Mouse (Mus musculus) left cerebral cortex, adult 2 months (tissue): ENCODE data around the gene Pabpn1. TPM values are rescaled to one million over a fixed set of nuclear protein-coding genes. Genes with fewer than 3 reads are reported as not detected.

ENCODE experiments used
- DNase-seq, 2 experiments: peaks; one replicate each; pipeline ENCODE4 v3.0.0; 2021 to 2022; ENCODE audit warnings: low spot score in 2 of 2, mixed read lengths in 1 of 2; ENCODE audit errors: extremely low spot score in 1 of 2
- H3K27ac ChIP-seq: fragments of 200-600 bp; 2 replicates; pipeline ENCODE4 v1.8.1; 2022
- H3K4me3 ChIP-seq: fragments of 200-600 bp; 2 replicates; pipeline ENCODE4 v1.8.1; 2022
- CTCF ChIP-seq: fragments of 200-600 bp; IDR thresholded peaks from 2 replicates; pipeline ENCODE4 v1.8.1; 2022; ENCODE audit warnings: antibody characterized with exemption, mild to moderate bottlenecking, moderate library complexity
- intact Hi-C: fragments of 180-260 bp; cut with DNase I; formaldehyde crosslinking; loops from one replicate; pipeline ENCODE4 v1.15.1; 2025
- total RNA-seq, 2 experiments: library from RNA; stranded (reverse); gene quantifications; 2 replicates each; pipeline ENCODE4 v1.2.3; 2021

The Pabpn1 gene
- total RNA-seq, 2 experiments from 2014 or later = 247 to 267 TPM

- DNase-seq = peak in 1 of 2 experiments; percentile 57
- no peak for TF ChIP-seq CTCF
- H3K4me3 ChIP-seq = peak overlapping the region; percentile 96
- H3K27ac ChIP-seq = peak overlapping the region; percentile 98
- intact Hi-C loops = loop anchor here (1.0 to 5.0 kb wide), 2 partner anchors 120 to 198 kb away; partner anchors contain the start of genes Thtpa and Zfhx2
These were observed 2.2 kb downstream of the Pabpn1 start for GRCm38 (mm10) chr14:54894296-54895151.

- H3K4me3 ChIP-seq = no peak overlapping the region
- intact Hi-C loops = loop anchor here (5.0 kb wide), 1 partner anchor 195 kb away; the partner anchor contains the start of genes Thtpa and Zfhx2
- no peak overlapping the region for H3K27ac ChIP-seq
- DNase-seq = no peak
- TF ChIP-seq CTCF = no peak
These were observed 5.1 kb downstream of the Pabpn1 start for GRCm38 (mm10) chr14:54897445-54897844.

DNA sequence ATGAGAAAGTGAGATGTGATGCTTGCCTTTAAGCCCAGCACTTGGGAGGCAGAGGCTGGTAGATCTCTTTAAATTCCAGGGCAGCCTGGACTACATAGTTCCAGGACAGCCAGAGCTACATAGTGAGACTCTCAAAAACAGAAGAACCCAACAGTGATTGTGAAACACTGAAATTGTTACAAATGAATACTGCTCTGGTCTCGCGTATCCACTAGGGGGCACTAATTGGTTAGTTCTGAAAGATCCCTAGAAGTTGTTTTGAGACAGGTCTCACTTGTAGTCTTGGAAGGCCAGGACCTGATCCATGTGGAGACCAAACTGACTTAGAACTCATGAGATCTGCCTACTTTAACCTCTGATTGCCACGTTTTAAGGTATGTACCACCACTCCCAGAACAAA, 8.1 kb downstream of the Pabpn1 start:
- no peak overlapping the region for H3K27ac ChIP-seq
- peak; percentile 88 for TF ChIP-seq CTCF
- intact Hi-C loops = loop anchor here (1.0 to 2.0 kb wide), 2 partner anchors 39 to 114 kb away; partner anchors contain the start of gene Ngdn
- H3K4me3 ChIP-seq = no peak overlapping the region
- peak; percentile 52 to 69 for DNase-seq

DNA sequence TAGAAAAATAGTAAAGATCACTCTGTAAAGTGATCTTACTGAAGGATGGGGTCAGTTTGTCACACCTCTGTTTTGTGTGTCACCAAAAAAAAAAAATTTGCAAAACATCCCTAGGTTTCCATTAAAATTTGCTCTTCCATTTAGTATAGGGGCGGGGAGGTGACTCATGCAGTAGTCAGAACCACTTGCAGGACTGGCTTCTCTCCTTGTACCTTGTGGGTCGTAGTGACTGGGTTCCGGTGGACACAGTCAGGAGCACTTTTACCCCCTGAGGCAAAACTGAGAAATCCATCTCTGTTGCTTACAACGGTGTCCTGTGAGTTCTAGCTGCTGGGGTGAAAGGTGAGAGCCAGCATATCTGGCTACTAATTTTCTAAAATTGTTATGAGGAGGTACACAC, 11.3 kb downstream of the Pabpn1 start:
- intact Hi-C loops = no loop called here
- Histone ChIP-seq H3K4me3 (no peak overlapping the region), H3K27ac (no peak overlapping the region)
- DNase-seq = no peak
- TF ChIP-seq CTCF = no peak

GRCm38 (mm10) chr14:54908682-54909081, 16.4 kb downstream of the Pabpn1 start:
- H3K27ac ChIP-seq = peak overlapping the region; percentile 50; the same call in 1 of the 2 replicates
- intact Hi-C loops = no loop called here
- TF ChIP-seq CTCF = no peak
- no peak for DNase-seq
- H3K4me3 ChIP-seq = no peak overlapping the region

GRCm38 (mm10) chr14:54912109-54912850, 20.0 kb downstream of the Pabpn1 start:
- Histone ChIP-seq H3K27ac (peak overlapping the region; percentile 99), H3K4me3 (peak overlapping the region; percentile 99)
- peak; percentile 34 to 35 for DNase-seq
- TF ChIP-seq CTCF = no peak
- intact Hi-C loops = loop anchor here (5.0 kb wide), 1 partner anchor 185 kb away; no protein-coding TSS in a partner anchor

GRCm38 (mm10) chr14:54912886-54913285, 20.6 kb downstream of the Pabpn1 start, which contains the start of gene Slc22a17:
Gene Slc22a17, minus strand, starts transcription at chr14:54913132.
- DNase-seq = peak; percentile 82 to 84
- TF ChIP-seq CTCF = no peak
- Histone ChIP-seq H3K4me3 (peak within 1 kb of the TSS; percentile 99), H3K27ac (peak within 1 kb of the TSS; percentile 99)
- intact Hi-C loops = loop anchor here (5.0 kb wide), 1 partner anchor 184 kb away; no protein-coding TSS in a partner anchor

DNA sequence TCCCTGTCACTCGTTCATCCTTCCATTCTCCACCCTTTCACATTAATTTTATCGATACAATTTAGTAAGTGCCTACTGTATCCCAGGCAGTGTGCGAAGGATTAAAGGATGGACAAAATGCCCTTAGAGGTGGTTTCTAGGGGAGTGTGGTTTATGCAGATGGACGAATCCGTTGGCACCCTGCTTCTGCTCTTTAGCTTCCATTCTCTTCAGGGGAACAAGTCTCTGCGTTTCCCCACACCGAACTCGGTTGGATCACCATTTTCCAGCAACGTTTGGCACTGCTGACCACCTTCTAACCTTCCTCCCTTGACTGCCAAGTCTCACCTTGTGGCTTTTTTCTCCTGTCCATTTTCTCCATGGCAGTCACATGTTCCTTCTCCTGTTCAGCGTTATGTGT, 21.0 kb downstream of the Pabpn1 start:
- Histone ChIP-seq H3K27ac (peak overlapping the region; percentile 99), H3K4me3 (peak overlapping the region; percentile 99)
- intact Hi-C loops = loop anchor here (5.0 kb wide), 1 partner anchor 184 kb away; no protein-coding TSS in a partner anchor
- no peak for TF ChIP-seq CTCF
- no peak for DNase-seq

GRCm38 (mm10) chr14:54920076-54920685, 27.9 kb downstream of the Pabpn1 start:
- intact Hi-C loops = no loop called here
- H3K27ac ChIP-seq = no peak overlapping the region
- DNase-seq = no peak

GRCm38 (mm10) chr14:54924641-54925348, 32.5 kb downstream of the Pabpn1 start:
- no peak overlapping the region; the same call in 1 of the 2 replicates for H3K27ac ChIP-seq

More at GRCm38 (mm10) chr14:54920076-54920685, 27.9 kb downstream of the Pabpn1 start:
- no peak for TF ChIP-seq CTCF
- H3K4me3 ChIP-seq = no peak overlapping the region

More at GRCm38 (mm10) chr14:54924641-54925348, 32.5 kb downstream of the Pabpn1 start:
- H3K4me3 ChIP-seq = no peak overlapping the region
- no peak for TF ChIP-seq CTCF
- no peak for DNase-seq
- intact Hi-C loops = no loop called here
